Mouse (Mus musculus): ENCODE results near the gene Tnni2.

GRCm38 (mm10) chr7:142418027-142418426 is 23.6 kb upstream of the Tnni2 start:
- TF ChIP-seq POLR2A (IDR thresholded peaks at IDR 0.05; ENCODE audit: low read depth, low read length) (no peak), CTCF (IDR thresholded peaks at IDR 0.05; ENCODE audit: borderline replicate concordance, insufficient read depth, low read length) (no peak)

All from embryonic fibroblast, embryonic 13.5 days (primary cell).